Mouse (Mus musculus): ENCODE data around the gene Prox1. TPM values are rescaled to one million over a fixed set of nuclear protein-coding genes. Genes with fewer than 3 reads are reported as not detected.

Prox1 gene
- total RNA-seq, 1 experiment: 0.18 TPM

GRCm38 (mm10) chr1:190198247-190198646 is 27.7 kb upstream of the Prox1 start:
- Histone ChIP-seq H3K4me3 (ENCODE audit: insufficient read depth in 1 of 2, low read depth in 1 of 2, low read length in 2 of 2, poor library complexity in 1 of 2, severe bottlenecking in 1 of 2) (no peak overlapping the region), H3K4me1 (ENCODE audit: control insufficient read depth in 2 of 2, insufficient read depth in 2 of 2, low read length in 2 of 2, poor library complexity in 1 of 2) (no peaks in the 10 kb centered on the region), H3K36me3 (ENCODE audit: control insufficient read depth, insufficient read depth, low read length, poor library complexity, severe bottlenecking) (no peaks in the 10 kb centered on the region), H3K9me3 (ENCODE audit: control insufficient read depth, insufficient read depth, low read depth, low read length) (no peaks in the 10 kb centered on the region), H3K27ac (ENCODE audit: insufficient read depth, low read depth, low read length, poor library complexity, severe bottlenecking) (no peak overlapping the region), H3K9ac (ENCODE audit: insufficient read depth, low read depth, low read length, poor library complexity, severe bottlenecking) (no peak overlapping the region)
- no peak for DNase-seq (ENCODE audit: low read depth, low spot score)
- TF ChIP-seq HCFC1 (IDR thresholded peaks at IDR 0.05; ENCODE audit: borderline replicate concordance, insufficient read depth, low read length): no peak
- no peak for TF ChIP-seq CHD2 (IDR thresholded peaks at IDR 0.05; ENCODE audit: low read depth, low read length)
- no peak for TF ChIP-seq ZNF384 (IDR thresholded peaks at IDR 0.05; ENCODE audit: low read depth, low read length)
- TF ChIP-seq ZC3H11A (IDR thresholded peaks at IDR 0.05; ENCODE audit: borderline replicate concordance, low read depth, low read length): no peak
- TF ChIP-seq MAFK (IDR thresholded peaks at IDR 0.05; ENCODE audit: insufficient read depth, low read depth, low read length): no peak
- in situ Hi-C loops (cut with MboI; ENCODE audit: low sequenced_read_pairs in 2 of 2, unreplicated experiment in 2 of 2): no loop called here

- no peaks in the 10 kb centered on the region for H3K9me3 ChIP-seq (ENCODE audit: control insufficient read depth, insufficient read depth, low read depth, low read length)
- no peak overlapping the region for H3K9ac ChIP-seq (ENCODE audit: insufficient read depth, low read depth, low read length, poor library complexity, severe bottlenecking)
- in situ Hi-C loops (cut with MboI; ENCODE audit: low sequenced_read_pairs in 2 of 2, unreplicated experiment in 2 of 2): no loop called here
- TF ChIP-seq ZNF384 (IDR thresholded peaks at IDR 0.05; ENCODE audit: low read depth, low read length): no peak
- no peak for TF ChIP-seq CHD2 (IDR thresholded peaks at IDR 0.05; ENCODE audit: low read depth, low read length)
- TF ChIP-seq ZC3H11A (IDR thresholded peaks at IDR 0.05; ENCODE audit: borderline replicate concordance, low read depth, low read length): no peak
- TF ChIP-seq HCFC1 (IDR thresholded peaks at IDR 0.05; ENCODE audit: borderline replicate concordance, insufficient read depth, low read length): no peak
- TF ChIP-seq MAFK (IDR thresholded peaks at IDR 0.05; ENCODE audit: insufficient read depth, low read depth, low read length): no peak
- H3K4me1 ChIP-seq (ENCODE audit: control insufficient read depth in 2 of 2, insufficient read depth in 2 of 2, low read length in 2 of 2, poor library complexity in 1 of 2): no peaks in the 10 kb centered on the region
- DNase-seq (ENCODE audit: low read depth, low spot score): no peak
- no peaks in the 10 kb centered on the region for H3K36me3 ChIP-seq (ENCODE audit: control insufficient read depth, insufficient read depth, low read length, poor library complexity, severe bottlenecking)
- no peak overlapping the region for H3K4me3 ChIP-seq (ENCODE audit: insufficient read depth in 1 of 2, low read depth in 1 of 2, low read length in 2 of 2, poor library complexity in 1 of 2, severe bottlenecking in 1 of 2)
- no peak overlapping the region for H3K27ac ChIP-seq (ENCODE audit: insufficient read depth, low read depth, low read length, poor library complexity, severe bottlenecking)
Measured at GRCm38 (mm10) chr1:190192011-190192410, 21.5 kb upstream of the Prox1 start.

- no peak for DNase-seq (ENCODE audit: low read depth, low spot score)
- Histone ChIP-seq H3K9me3 (ENCODE audit: control insufficient read depth, insufficient read depth, low read depth, low read length) (no peaks in the 10 kb centered on the region), H3K36me3 (ENCODE audit: control insufficient read depth, insufficient read depth, low read length, poor library complexity, severe bottlenecking) (no peaks in the 10 kb centered on the region), H3K4me1 (ENCODE audit: control insufficient read depth in 2 of 2, insufficient read depth in 2 of 2, low read length in 2 of 2, poor library complexity in 1 of 2) (no peaks in the 10 kb centered on the region), H3K27ac (ENCODE audit: insufficient read depth, low read depth, low read length, poor library complexity, severe bottlenecking) (no peak overlapping the region), H3K9ac (ENCODE audit: insufficient read depth, low read depth, low read length, poor library complexity, severe bottlenecking) (no peak overlapping the region), H3K4me3 (ENCODE audit: insufficient read depth in 1 of 2, low read depth in 1 of 2, low read length in 2 of 2, poor library complexity in 1 of 2, severe bottlenecking in 1 of 2) (no peak overlapping the region)
- in situ Hi-C loops (cut with MboI; ENCODE audit: low sequenced_read_pairs in 2 of 2, unreplicated experiment in 2 of 2): no loop called here
- no peak for TF ChIP-seq MAFK (IDR thresholded peaks at IDR 0.05; ENCODE audit: insufficient read depth, low read depth, low read length)
- no peak for TF ChIP-seq HCFC1 (IDR thresholded peaks at IDR 0.05; ENCODE audit: borderline replicate concordance, insufficient read depth, low read length)
- TF ChIP-seq ZC3H11A (IDR thresholded peaks at IDR 0.05; ENCODE audit: borderline replicate concordance, low read depth, low read length): no peak
- no peak for TF ChIP-seq ZNF384 (IDR thresholded peaks at IDR 0.05; ENCODE audit: low read depth, low read length)
Measured at GRCm38 (mm10) chr1:190190231-190190965, 19.9 kb upstream of the Prox1 start.

DNA sequence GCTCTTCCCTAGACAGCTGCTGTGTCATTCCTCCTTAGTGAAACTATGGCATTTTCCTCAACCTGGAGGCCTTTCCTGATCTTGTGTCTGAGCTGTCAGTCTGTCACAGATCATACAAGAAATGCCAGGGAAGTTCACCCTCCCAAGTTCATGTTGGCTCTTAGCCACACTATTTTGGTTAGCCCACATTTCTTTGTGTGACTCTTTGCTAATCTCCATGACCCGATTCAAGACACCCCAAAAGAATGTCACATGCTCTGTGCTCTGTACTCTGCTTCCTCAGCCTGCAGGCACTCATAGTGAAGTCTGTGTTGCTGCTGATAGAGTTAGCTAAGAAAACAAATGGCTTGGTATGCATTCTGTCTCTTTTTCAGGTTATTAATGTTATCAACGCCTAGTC is 18.6 kb upstream of the Prox1 start:
- Histone ChIP-seq H3K9me3 (ENCODE audit: control insufficient read depth, insufficient read depth, low read depth, low read length) (no peaks in the 10 kb centered on the region), H3K9ac (ENCODE audit: insufficient read depth, low read depth, low read length, poor library complexity, severe bottlenecking) (no peak overlapping the region), H3K4me1 (ENCODE audit: control insufficient read depth in 2 of 2, insufficient read depth in 2 of 2, low read length in 2 of 2, poor library complexity in 1 of 2) (no peaks in the 10 kb centered on the region), H3K4me3 (ENCODE audit: insufficient read depth in 1 of 2, low read depth in 1 of 2, low read length in 2 of 2, poor library complexity in 1 of 2, severe bottlenecking in 1 of 2) (no peak overlapping the region), H3K36me3 (ENCODE audit: control insufficient read depth, insufficient read depth, low read length, poor library complexity, severe bottlenecking) (no peaks in the 10 kb centered on the region), H3K27ac (ENCODE audit: insufficient read depth, low read depth, low read length, poor library complexity, severe bottlenecking) (no peak overlapping the region)
- in situ Hi-C loops (cut with MboI; ENCODE audit: low sequenced_read_pairs in 2 of 2, unreplicated experiment in 2 of 2): no loop called here
- no peak for DNase-seq (ENCODE audit: low read depth, low spot score)
- no peak for TF ChIP-seq CHD2 (IDR thresholded peaks at IDR 0.05; ENCODE audit: low read depth, low read length)
- no peak for TF ChIP-seq MAFK (IDR thresholded peaks at IDR 0.05; ENCODE audit: insufficient read depth, low read depth, low read length)
- no peak for TF ChIP-seq ZC3H11A (IDR thresholded peaks at IDR 0.05; ENCODE audit: borderline replicate concordance, low read depth, low read length)
- TF ChIP-seq ZNF384 (IDR thresholded peaks at IDR 0.05; ENCODE audit: low read depth, low read length): no peak
- no peak for TF ChIP-seq HCFC1 (IDR thresholded peaks at IDR 0.05; ENCODE audit: borderline replicate concordance, insufficient read depth, low read length)
